Mouse (Mus musculus) C2C12 (cell line): ENCODE measurements at regions not wholly inside any gene's neighbourhood (a gene's known extent, or its start where the extent isn't known, plus 50 kb on each side); places are given as distances from the start of the nearest gene placed in this dataset.

ENCODE experiments used
- H3K27me3 ChIP-seq: one replicate; pipeline ENCODE4 v1.6.1; 2011; ENCODE audit not compliant: control insufficient read depth, insufficient read depth, insufficient read length
- H3K36me3 ChIP-seq: one replicate; pipeline ENCODE4 v1.6.1; 2011; ENCODE audit not compliant: control insufficient read depth, insufficient read depth
- H3K4me3 ChIP-seq: one replicate; pipeline ENCODE4 v1.5.1; 2011; ENCODE audit warnings: mild to moderate bottlenecking, control low read depth; ENCODE audit not compliant: poor library complexity, insufficient read depth, severe bottlenecking
- H3K79me2 ChIP-seq: one replicate; pipeline ENCODE4 v1.6.1; 2011; ENCODE audit not compliant: control insufficient read depth, insufficient read depth
- H3K79me3 ChIP-seq: one replicate; pipeline ENCODE4 v1.6.1; 2011; ENCODE audit warnings: low read depth, control low read depth
- H3ac ChIP-seq: one replicate; pipeline ENCODE3; 2011; ENCODE audit warnings: low read depth; ENCODE audit not compliant: control insufficient read depth, insufficient read length
- CEBPB ChIP-seq: IDR thresholded peaks from one replicate; pipeline ENCODE4 v1.6.1; 2011; ENCODE audit warnings: low read depth, mild to moderate bottlenecking, control low read depth, moderate library complexity
- CTCF ChIP-seq: IDR thresholded peaks from one replicate; pipeline ENCODE4 v1.5.1; 2011; ENCODE audit not compliant: control insufficient read depth, insufficient read depth, insufficient read length
- FOSL1 ChIP-seq: IDR thresholded peaks from one replicate; pipeline ENCODE4 v1.8.0; 2011; ENCODE audit warnings: mild to moderate bottlenecking, low read length; ENCODE audit not compliant: poor library complexity, insufficient read depth, severe bottlenecking
- MAX ChIP-seq: IDR thresholded peaks from one replicate; pipeline ENCODE4 v1.6.1; 2011; ENCODE audit warnings: mild to moderate bottlenecking, control low read depth
- MYOD1 ChIP-seq: IDR thresholded peaks from one replicate; pipeline ENCODE4 v1.6.1; 2011; ENCODE audit warnings: low read depth; ENCODE audit not compliant: control insufficient read depth, insufficient read length
- MYOG ChIP-seq: IDR thresholded peaks from one replicate; pipeline ENCODE4 v1.6.1; 2011; ENCODE audit not compliant: control insufficient read depth, insufficient read length; ENCODE audit errors: extremely low read depth
- USF1 ChIP-seq: IDR thresholded peaks from one replicate; pipeline ENCODE4 v1.6.1; 2011; ENCODE audit warnings: low read depth, mild to moderate bottlenecking, control low read depth, moderate library complexity

- H3K79me3 ChIP-seq = no peaks in the 10 kb centered on the region
- TF ChIP-seq MYOD1 (no peak), MAX (no peak), CEBPB (no peak)
- H3K36me3 ChIP-seq = no peaks in the 10 kb centered on the region
- no peaks in the 10 kb centered on the region for H3K27me3 ChIP-seq
- no peaks in the 10 kb centered on the region for H3K79me2 ChIP-seq
- no peak overlapping the region for H3ac ChIP-seq
- H3K4me3 ChIP-seq = no peak overlapping the region
Observed at GRCm38 (mm10) chr14:54156536-54156935, 97.4 kb downstream of the Dad1 start.

- no peak overlapping the region for H3ac ChIP-seq
Observed at GRCm38 (mm10) chr14:54152485-54153235, 101.2 kb downstream of the Dad1 start.

GRCm38 (mm10) chr14:54151921-54152320 lies 102.0 kb downstream of the Dad1 start:
- Histone ChIP-seq H3K79me3 (no peaks in the 10 kb centered on the region), H3K36me3 (no peaks in the 10 kb centered on the region), H3K27me3 (no peaks in the 10 kb centered on the region), H3K79me2 (no peaks in the 10 kb centered on the region), H3ac (no peak overlapping the region), H3K4me3 (no peak overlapping the region)
- TF ChIP-seq CEBPB (no peak), MYOD1 (no peak), FOSL1 (no peak), MYOG (no peak), MAX (no peak), USF1 (no peak), CTCF (no peak)

More at GRCm38 (mm10) chr14:54152485-54153235, 101.2 kb downstream of the Dad1 start:
- TF ChIP-seq USF1 (no peak), FOSL1 (no peak), MYOG (no peak), MYOD1 (no peak), CEBPB (no peak), CTCF (no peak), MAX (no peak)
- H3K27me3 ChIP-seq = no peaks in the 10 kb centered on the region
- H3K36me3 ChIP-seq = no peaks in the 10 kb centered on the region
- no peak overlapping the region for H3K4me3 ChIP-seq
- H3K79me2 ChIP-seq = no peaks in the 10 kb centered on the region
- H3K79me3 ChIP-seq = no peaks in the 10 kb centered on the region

GRCm38 (mm10) chr14:54151272-54151671 lies 102.6 kb downstream of the Dad1 start:
- TF ChIP-seq USF1 (no peak), FOSL1 (no peak), CEBPB (no peak), MYOD1 (no peak), CTCF (no peak), MYOG (no peak), MAX (no peak)
- H3K4me3 ChIP-seq = no peak overlapping the region
- no peaks in the 10 kb centered on the region for H3K79me3 ChIP-seq
- no peaks in the 10 kb centered on the region for H3K79me2 ChIP-seq
- no peak overlapping the region for H3ac ChIP-seq
- H3K27me3 ChIP-seq = no peaks in the 10 kb centered on the region
- no peaks in the 10 kb centered on the region for H3K36me3 ChIP-seq

GRCm38 (mm10) chr14:54150221-54150620 lies 103.7 kb downstream of the Dad1 start:
- H3K79me2 ChIP-seq = no peaks in the 10 kb centered on the region
- no peaks in the 10 kb centered on the region for H3K36me3 ChIP-seq
- no peaks in the 10 kb centered on the region for H3K27me3 ChIP-seq
- H3ac ChIP-seq = no peak overlapping the region
- TF ChIP-seq USF1 (no peak), CEBPB (no peak), CTCF (no peak), MYOD1 (no peak), MYOG (no peak), FOSL1 (no peak), MAX (no peak)
- H3K4me3 ChIP-seq = no peak overlapping the region
- no peaks in the 10 kb centered on the region for H3K79me3 ChIP-seq

- H3K36me3 ChIP-seq = no peaks in the 10 kb centered on the region
- TF ChIP-seq CEBPB (no peak), FOSL1 (no peak), USF1 (no peak), MYOD1 (no peak), CTCF (no peak), MYOG (no peak)
- H3K79me3 ChIP-seq = no peaks in the 10 kb centered on the region
Observed at GRCm38 (mm10) chr14:54148626-54149025, 105.3 kb downstream of the Dad1 start.

More at GRCm38 (mm10) chr14:54148626-54149025, 105.3 kb downstream of the Dad1 start:
- Histone ChIP-seq H3K79me2 (no peaks in the 10 kb centered on the region), H3K27me3 (no peaks in the 10 kb centered on the region), H3K4me3 (no peak overlapping the region), H3ac (no peak overlapping the region)
